Mouse (Mus musculus): ENCODE measurements around the gene Bcl2. TPM values are rescaled to one million over a fixed set of nuclear protein-coding genes. Genes with fewer than 3 reads are reported as not detected.

Bcl2 gene
- total RNA-seq, 2 experiments from 2014 or later, result 5.5 to 6.1 TPM

DNA sequence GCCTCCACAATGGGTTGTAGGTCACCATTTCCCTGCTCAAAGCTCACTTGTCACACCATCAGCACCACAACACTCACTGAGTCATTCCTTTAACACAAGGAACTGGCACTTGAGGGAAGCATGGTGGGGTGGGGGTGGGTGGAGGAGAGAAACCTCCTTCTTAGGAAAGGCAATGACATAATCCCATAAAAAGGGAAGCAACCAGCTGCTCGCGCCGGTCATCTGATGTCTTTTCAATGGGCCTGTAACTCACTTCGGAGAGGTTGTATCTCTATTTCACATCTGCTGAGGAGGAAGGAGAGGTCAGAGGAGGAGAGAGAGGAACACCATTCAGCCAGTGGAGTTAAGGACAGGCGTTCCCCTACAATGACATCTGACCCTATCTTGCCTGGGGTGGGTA is 86.8 kb downstream of the Bcl2 start:
- DNase-seq, result peak in 1 of 2 experiments; percentile 59

DNA sequence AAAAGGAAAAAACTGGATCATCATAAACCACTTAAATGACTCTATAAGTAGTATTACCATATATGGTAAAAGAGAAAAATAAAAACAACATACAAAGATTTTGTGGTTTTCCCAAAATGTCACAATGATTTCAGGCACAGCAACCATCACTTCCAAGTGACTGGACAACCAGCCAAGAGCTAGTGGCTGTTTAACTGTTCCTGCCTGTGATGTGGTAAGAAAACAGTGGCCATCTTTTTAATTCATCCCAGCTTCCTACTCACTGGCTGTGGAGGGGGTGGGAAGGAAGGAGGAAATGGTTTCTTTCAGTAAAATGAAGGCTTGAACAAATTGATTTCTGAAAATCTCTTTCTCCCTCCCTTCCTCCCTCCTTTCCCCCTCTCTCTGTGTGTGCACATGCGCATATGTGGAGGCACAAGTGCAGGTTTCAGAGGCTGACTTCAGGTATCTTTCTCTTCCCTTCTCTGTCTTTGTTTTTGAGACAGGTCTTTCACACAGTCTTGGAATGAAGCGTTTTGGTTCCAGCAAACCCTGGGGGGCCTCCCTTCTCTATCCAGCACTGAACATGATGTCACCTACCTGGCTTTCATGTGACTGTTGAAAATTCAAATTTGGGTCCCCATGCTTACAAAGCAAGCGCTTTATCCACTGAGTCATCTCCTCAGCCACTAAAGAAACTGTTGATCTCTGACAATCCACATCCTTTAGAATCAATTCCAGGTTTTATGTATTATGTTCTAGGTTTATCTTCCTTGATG is 93.7 kb downstream of the Bcl2 start:
- no peak for DNase-seq

DNA sequence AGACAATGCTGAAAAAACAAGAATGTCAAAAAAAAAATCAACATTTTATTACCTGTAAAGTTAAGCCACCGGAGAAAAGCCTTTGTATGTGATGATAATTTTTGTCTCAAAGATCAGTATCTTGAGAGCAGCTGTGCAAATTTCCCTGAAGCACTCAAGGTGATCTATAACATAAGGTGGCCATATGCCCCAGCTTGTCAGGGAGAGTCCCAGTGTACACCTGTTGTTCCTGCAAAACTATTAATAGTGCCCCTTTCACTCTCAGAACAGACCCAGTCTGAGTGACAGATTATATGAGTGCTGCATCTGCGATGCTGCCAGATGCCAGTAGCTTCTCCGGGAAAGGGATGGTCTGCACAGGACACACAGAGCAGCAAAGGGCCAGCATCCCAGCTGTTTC is 95.3 kb downstream of the Bcl2 start:
- peak in 1 of 2 experiments; percentile 9 for DNase-seq

DNA sequence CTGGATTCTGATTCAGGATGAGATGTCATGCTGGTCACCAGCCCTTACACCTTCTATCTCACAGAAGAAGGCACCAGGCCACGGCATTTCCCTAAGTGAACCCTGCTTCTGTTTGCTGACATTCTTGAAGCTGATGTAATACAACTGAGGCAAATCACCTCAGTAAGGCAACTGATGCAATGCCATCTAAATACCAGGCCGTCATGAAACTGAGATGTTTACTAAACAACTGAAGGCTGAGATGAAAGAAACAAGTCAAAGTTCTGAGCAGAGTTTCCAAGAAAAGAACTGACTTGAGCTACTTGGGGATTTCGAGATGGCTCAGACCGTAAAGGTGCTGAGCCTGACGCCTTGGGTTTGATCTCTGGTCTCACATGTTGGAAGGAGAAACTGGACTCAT is 97.1 kb downstream of the Bcl2 start:
- no peak for DNase-seq

DNA sequence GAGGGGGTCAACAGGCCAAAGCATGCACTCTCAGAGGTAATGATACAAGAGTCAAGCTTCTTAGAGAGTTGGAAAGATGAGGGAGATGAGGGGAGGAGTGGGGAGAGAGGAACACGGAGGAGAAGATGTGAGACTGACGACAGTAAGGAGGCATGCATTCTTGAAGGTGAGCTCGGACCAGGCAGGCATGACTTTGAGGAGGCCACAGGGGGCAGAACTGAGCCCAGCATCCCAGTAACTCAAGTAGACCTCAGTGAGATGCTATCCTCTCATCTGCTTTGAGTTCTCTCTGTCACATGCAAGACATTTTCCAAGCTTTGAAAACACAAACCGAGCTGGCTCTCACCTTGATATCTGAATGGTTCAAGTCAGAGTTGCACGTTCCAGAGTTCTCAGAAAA is 100.7 kb downstream of the Bcl2 start:
- no peak for DNase-seq

DNA sequence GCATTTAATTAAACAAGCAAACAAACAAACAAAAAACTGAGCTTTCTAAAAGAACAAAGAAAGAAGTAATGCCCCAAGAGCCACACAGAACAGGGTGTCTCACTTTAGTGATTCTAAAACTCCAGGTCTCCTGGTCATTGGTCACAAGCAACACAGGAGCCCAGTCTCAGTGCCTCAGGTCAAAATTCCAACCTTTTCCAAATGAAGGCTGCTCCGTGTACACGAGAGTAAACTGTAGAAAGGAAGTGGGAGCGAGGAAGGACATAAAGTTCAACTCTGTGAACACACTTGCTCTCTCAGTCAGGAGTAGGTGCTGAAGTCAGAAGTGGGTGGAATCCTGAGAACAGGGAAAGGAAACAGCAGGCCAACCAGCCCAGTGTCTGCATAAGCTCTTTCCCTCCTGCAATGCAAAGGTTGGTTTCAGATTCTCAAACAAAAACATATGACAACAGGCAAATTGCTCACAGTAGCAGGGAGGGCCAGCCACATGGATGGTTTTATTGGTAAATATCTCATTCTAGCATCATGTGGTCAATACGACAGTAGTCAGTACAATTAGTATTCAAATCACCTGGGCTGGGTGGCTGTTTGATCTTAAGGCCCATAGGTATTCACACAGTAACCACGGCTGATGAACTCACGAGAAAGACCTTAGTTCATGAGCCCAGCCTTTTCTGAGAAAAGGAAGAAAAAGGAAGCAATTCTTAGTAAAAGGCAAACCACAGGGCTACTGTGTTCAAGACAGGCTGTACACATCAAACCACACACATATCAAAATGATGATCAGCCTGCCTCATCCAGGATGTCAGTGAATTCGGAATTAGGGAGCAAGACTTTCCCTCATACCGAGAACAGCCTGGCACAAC is 101.7 kb downstream of the Bcl2 start:
- no peak for DNase-seq

DNA sequence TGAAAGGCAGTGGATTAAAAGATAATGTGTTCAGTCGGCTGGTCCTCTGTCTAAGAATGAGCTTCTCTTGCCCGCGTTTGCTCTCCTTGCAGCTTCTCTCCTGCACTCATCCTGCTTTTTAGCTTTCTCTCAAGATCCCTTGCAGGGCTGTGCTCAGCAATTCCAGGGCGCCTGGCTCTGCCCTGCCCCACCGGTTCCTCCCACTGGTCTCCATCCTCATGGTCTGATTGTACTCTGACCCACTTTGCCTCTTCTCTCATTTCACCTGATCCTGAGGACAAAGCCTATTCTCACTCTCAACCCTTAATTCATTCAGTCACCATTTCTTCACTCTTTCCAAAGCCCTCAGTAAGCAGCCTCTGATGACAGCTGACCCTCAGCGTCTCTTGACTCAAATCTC is 102.8 kb downstream of the Bcl2 start:
- no peak for DNase-seq

DNA sequence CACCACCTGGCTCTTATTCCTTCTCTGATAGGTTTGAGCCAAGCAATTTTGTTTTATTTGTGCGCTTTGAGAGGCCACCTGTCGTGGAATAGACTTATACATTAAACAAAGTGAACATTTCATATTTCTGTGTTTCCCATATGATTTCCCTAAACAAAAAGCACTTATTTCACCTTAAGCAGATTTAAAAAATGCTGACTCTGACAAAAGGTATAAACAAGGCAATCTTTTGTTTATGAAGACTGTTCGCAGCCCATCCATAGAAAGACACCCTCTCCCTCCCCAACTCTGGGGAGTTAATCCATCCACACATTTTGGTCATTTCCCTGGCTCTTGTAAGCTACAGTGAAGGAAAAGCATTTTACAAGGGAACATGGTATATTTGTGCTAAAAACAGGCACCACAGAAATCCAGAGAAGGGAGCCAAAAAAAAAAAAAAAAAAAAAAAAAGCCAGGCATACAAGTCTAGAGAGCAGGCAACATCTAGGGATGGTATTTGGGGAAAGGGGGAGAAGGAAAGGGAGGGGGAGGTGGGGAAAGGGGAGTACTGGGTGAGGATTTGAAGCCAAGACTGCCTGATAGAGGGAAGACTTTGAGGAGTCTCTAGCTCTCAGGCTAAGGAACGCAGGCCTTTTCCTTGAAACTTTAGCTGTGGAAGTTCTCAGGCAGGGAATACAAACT is 105.8 kb downstream of the Bcl2 start:
- DNase-seq, result no peak

DNA sequence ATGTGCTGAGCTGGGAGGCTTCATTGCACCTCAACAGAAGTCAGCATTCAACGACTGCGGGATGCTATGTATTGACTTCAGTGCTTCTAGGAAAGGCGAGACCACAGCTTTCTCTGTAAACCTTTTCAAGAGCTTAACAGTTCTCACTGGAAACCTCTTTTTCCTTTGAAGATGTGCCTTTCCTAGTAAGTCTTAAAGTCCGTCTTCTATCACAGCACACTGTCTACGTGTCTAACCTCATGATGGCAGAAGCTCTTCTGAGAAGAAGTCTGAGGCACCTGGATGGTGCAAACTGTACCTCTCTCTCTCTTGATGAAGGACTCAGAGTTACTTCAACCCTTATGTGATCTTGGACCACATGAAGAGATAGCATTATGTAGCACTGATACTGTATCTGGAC is 107.1 kb downstream of the Bcl2 start:
- DNase-seq, result no peak

DNA sequence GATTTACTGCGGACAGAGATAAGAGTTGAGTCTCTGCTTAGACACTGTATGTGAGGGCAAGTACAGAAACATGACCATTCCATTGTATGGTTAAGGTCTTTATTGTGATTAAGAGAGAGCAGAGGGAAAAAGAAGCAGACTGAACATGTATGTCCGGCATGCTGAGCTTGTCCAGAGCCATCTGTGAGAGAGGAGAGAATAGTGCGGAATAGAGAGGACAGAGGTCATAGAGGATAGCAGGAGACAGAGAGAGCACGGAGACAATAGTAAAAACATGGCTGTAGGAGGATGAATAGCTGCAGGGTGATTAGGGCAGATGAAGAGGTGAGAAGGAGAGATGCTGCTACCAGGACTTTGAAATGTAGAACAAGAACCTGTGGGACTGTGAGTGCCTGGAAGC is 110.7 kb downstream of the Bcl2 start:
- DNase-seq, result no peak

DNA sequence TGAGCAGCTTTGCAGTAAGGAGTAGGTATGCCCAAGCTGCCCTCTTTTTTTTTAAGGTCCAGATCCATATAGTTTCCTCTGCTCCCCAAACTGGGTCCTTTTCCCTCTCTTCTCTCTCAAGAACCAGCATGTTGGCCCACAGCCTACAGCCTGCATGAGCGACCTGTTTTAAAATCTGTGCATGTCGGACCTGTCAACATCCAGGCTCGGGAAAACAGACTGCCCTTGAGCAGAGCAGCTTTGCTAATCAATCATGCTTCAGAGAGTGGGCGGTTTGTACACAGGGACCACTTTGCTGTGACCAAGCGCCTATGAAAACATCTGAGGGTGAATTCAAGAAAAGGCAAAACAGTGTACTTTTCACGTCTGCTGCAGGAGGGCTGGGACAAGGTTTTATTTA is 111.1 kb downstream of the Bcl2 start:
- DNase-seq, result peak in 1 of 2 experiments; percentile 20

DNA sequence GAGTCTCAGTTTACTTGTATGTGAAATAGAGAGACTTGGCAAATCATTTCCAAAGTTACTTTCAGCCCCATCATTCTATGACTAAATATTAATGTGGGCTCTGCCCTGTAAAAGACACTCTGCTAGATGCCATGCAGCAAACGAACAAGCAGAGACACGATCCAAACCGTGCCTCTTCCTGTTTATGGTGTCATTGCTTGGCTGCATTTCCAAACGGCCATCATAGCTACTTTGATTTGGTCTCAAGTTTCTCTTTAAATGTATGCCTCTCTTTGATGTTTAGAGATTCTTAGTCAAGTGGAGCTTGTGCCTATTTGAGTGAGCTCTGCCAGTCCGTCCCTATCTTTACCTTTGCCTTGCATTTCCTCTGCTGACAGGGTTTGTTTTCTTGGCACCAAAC is 111.5 kb downstream of the Bcl2 start:
- no peak for DNase-seq

DNA sequence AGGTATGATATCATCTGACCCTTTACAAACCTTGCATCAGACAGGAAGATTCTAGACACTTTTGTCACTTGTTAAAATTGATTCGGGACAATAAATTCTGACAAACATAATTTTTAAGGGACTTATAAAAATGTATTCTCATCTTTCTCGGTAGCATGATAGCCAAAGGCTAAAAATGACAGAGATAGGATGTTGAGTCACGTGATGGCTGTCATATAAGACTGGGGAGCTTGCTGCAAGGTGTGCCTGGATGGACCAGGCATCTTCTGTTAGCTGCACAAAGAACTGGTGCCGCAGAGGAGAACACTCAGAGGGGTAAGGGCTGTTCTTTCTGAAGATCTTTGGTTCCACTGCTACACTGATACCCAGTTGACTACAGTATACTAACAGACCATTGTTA is 112.8 kb downstream of the Bcl2 start:
- no peak for DNase-seq

DNA sequence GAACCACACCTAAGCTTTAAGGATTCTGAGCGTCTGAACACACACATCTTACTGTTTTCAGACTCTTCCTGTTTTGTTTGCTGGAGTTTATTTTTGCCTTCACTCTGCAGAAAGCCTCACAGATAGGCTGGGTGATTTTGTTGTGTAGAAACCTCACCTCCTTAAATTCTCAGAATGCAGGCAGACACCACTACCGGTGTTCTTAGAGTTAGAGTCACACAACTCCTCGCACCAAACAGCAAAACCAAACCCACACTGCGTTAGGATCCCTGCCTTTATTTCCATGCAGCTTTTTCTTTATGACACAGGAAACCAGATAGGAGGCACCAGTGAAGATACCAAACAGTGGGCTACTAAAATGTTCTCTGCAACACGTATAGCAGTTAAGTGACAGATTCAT is 113.2 kb downstream of the Bcl2 start:
- no peak for DNase-seq

DNA sequence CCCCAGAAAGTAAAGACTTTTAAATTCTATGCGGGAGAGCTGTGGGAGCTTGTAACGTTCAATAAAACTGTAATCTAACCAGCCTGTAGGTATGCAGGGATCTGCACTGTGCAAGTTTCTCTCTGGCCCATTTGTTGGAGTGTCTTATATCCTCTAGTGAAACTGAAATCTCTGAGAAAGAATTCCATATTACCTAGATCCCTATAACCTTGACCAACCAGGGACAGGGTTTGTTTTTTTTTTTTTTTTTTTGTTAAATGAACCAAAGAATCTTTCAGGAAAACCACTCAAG is 115.8 kb downstream of the Bcl2 start:
- no peak for DNase-seq

DNA sequence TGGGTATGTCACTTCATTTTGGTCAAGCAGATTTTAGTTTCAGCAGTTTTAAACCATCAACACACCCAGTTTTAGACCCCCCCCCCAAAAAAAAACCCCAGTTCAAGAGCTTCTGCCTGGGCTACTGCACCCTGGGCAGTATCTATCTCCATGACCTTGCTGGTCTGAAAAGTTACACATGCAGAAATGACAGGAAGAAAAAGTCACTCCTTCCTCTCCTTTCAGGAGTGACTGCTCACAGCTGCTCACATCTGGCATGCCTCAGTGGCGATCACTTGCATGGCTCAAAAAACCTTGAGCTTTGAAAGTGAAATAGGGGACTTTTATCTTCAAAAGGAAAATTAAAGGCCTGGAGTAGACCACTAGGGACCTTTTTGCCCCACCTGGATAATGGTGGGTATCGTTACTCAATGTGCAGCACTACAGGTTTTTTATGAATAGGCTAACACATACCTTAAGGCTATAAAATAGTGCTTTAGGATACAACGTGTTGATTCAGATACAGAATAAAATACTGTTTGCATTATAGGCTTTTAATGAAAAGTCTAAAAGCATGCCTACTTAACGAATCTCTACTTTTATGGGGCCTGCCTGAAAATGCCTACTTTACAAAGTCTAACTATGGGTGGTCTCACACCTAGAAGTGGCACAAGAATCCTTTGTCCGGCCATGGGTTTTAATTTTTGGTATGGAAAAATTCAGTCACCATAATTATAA is 116.3 kb downstream of the Bcl2 start:
- DNase-seq, result no peak

DNA sequence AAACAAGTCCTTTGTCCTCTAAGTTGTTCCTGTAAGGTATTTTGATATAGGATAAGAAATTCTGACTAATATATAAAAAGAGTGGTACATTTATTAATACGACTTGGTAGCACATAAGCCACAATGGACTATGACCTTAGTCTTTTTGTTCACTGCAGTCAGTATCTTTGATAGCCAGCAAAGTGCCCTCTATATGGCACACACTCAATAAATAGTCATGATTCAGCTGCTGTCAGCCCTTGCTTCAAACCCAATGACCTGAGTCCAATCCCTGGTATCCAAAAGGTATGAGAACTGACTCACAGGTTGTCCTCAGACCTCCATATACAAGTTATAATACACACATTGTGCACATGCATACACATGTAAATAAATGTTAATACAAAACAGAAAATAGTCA is 117.7 kb downstream of the Bcl2 start:
- no peak for DNase-seq

DNA sequence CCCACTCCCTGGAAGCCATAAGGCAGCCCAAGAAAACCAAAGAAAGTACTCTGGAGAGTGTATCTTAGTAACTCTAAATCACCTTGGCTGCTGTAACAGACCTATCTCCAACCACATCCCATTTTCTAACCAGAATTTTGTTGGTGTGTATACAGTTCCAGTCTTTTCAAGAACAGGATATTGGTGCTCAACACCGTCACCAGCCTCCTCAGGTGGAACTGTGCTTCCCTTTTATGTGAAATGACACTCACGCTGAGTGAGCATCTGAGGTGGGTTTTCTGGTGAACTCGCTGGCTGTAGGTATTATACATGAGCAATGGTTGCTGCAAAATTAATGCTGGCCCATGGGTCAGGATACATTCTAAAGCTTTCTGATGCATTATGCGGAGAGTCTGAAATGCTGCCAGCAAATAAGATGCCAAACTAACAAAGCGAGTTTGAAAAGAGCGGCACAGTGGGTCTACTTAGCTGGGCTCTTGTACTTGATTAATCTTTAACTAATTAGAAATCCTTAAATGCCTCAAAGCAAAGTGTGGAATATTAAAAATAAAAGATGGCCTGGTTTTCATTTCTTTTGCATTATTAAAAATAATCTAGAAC is 118.7 kb downstream of the Bcl2 start:
- DNase-seq, result no peak

DNA sequence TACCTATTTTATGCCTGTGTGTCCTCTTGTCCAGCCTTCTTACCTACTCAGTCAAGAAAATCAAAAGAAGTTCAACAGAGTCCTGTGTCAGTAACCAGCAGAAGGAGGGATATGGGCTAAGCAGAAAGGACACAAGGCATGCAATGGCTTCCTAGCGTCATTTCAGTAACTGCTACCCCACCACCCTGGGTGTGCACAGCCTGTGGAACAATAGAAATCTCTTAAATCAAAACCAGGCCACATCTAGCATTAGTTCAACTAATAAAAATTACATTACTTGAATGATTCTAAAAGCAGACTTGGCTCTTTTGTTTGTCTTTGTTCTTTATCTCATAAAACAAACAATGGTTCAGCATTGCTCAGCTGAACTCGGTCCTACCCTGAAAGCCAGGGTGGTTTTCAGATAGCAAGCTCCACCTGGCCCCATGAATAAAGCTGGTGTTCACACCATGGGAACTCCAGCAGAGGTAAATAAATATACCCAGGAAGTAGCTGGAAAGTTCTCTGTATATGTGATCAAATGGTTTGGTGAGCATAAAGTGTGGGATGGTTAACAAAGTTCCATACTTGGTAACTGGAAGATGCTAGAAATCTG is 122.8 kb downstream of the Bcl2 start:
- DNase-seq, result no peak

DNA sequence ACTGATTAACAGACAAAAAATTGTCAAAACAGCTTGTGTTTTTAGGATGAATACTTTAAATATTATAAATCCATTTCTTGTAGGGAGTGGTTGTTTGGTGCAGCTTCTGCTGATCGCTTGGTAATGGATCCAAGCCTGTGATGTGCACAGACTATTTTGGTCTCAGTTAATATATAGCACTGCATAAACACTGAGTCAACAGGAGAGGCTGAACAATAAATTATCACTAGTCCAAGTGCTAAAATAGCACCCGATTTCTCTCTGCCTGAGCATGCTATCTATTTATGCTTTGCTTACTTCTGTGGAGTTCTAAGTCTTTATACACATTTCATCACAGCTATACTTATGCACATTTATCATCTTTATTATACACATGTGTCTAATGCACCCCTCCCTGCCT is 124.9 kb downstream of the Bcl2 start:
- no peak for DNase-seq

DNA sequence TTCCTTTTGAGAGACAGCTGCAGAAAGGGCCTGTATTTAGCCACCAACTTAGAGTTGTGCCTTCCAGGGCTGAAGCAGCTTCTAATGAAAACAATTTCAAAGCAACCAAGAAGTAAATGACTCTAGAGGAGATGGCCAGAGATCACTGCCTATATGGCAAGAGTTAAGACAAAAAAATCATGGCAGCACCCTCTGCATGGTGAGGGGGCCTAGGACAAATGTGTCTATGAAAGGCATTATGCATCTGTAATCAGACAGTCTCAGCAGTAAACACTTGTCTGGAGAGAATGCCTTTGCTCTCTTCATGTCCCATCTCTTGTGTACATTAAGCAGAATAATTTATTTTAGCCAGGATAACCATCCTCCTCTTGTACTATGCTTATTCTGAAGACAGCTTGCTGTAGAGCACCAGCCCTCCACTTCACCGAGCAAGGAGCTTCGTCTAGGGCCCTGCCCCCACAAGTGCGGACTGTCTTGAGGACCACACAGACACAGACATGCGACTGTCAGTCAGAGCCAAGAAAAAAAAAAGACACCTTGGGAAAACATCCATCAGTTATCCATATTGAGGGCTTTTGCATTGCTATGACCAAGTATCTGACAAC is 126.1 kb downstream of the Bcl2 start:
- no peak for DNase-seq
